Comparison of ENCODE assay signal across 13 mouse cellular contexts in the genomic region with DNA sequence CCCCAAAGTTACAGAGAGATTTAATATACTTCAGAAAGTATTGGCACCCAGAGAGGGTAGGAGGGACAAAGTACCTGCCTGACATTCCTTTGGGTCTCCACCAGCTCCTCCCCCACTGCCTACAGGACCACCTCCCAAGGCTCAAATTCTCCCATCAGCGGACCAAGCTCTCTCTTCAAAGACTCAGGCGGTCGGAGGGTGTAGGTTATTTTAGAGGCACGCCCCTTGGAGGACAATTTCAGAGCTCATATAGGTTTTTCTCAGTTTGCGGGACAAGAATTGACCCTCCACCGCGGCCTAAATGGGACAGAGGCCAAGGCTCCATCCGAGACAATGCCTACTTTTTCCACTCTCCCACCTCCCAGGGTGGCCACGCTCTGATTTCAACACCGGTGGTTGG. TPM values are rescaled to one million over a fixed set of nuclear protein-coding genes. Genes with fewer than 3 reads are reported as not detected.
DNase-seq lines count a peak whose midpoint lies in the region; ATAC-seq and TF ChIP-seq lines count a peak whose summit lies in the region.
"Had no signal": no experiment of that assay in that cellular context is flagged by ENCODE, and none has a peak within 500 bp of the region (broad histone marks: within the 10 kb centered on the region; RNA-seq: fewer than 3 reads in every experiment).

No protein-coding gene starts in this region.

- H3K9ac ChIP-seq in hindbrain, embryonic 11.5 days (ENCODE audit: low read depth, low read length), result no peak overlapping the region
- H3K9ac ChIP-seq in midbrain, embryonic 15.5 days, result no peak overlapping the region

- H3K36me3 ChIP-seq in hindbrain, embryonic 11.5 days (ENCODE audit: control insufficient read depth, insufficient read depth, low read length), result no peaks in the 10 kb centered on the region
- H3K36me3 ChIP-seq in midbrain, embryonic 15.5 days (replicated peaks), result no peaks in the 10 kb centered on the region

- no peak for ATAC-seq in hindbrain, embryonic 11.5 days (ENCODE audit: low FRiP score)
- ATAC-seq in midbrain, embryonic 15.5 days (replicated peaks), result no peak

- no peaks in the 10 kb centered on the region for H3K9me3 ChIP-seq in hindbrain, embryonic 11.5 days (ENCODE audit: control insufficient read depth, low read length)
- H3K9me3 ChIP-seq in midbrain, embryonic 15.5 days, result no peaks in the 10 kb centered on the region

- H3K4me2 ChIP-seq in hindbrain, embryonic 11.5 days (replicated peaks; ENCODE audit: low read depth, low read length), result 0 out of 2 replicates have a peak overlapping the region, but pooled peaks have one; percentile 91
- peak overlapping the region; percentile 85 for H3K4me2 ChIP-seq in midbrain, embryonic 15.5 days

- H3K27ac ChIP-seq in cerebellum, adult 2 months (ENCODE audit: insufficient read depth, low read length), result peak overlapping the region; percentile 67
- H3K27ac ChIP-seq in hindbrain, embryonic 11.5 days (ENCODE audit: low read depth, low read length), result no peak overlapping the region
- no peak overlapping the region for H3K27ac ChIP-seq in midbrain, embryonic 15.5 days

- intact Hi-C loops in heart, postnatal 10 days (cut with DNase I), result no loop called here

- no peak for TF ChIP-seq POLR2A in cerebellum, adult 2 months (IDR thresholded peaks at IDR 0.05; ENCODE audit: borderline replicate concordance, insufficient read depth, low read length)

- H3K4me3 ChIP-seq in cerebellum, adult 2 months (replicated peaks; ENCODE audit: insufficient read depth, low read depth, low read length), result peak overlapping the region; percentile 95
- H3K4me3 ChIP-seq in hindbrain, embryonic 11.5 days (ENCODE audit: low read depth, low read length), result peak overlapping the region; percentile 39
- H3K4me3 ChIP-seq in midbrain, embryonic 15.5 days, result peak overlapping the region; percentile 82

- 1% methylated on average over 10 of the region's 10 CpGs for WGBS in cerebellum, adult 2 months
- 5% methylated on average over 10 of the region's 10 CpGs for WGBS in hindbrain, embryonic 11.5 days
- 0% methylated on average over 10 of the region's 10 CpGs for WGBS in midbrain, embryonic 15.5 days

- H3K4me1 ChIP-seq in cerebellum, adult 2 months (ENCODE audit: control insufficient read depth, insufficient read depth, low read length), result peaks cover 26% of the 10 kb centered on the region
- peaks cover 10% of the 10 kb centered on the region for H3K4me1 ChIP-seq in hindbrain, embryonic 11.5 days (replicated peaks; ENCODE audit: control insufficient read depth, insufficient read depth, low read length)
- peaks cover 68% of the 10 kb centered on the region for H3K4me1 ChIP-seq in midbrain, embryonic 15.5 days

- no peaks in the 10 kb centered on the region for H3K27me3 ChIP-seq in cerebellum, adult 2 months (ENCODE audit: control insufficient read depth, insufficient read depth, low read length)
- H3K27me3 ChIP-seq in hindbrain, embryonic 11.5 days (ENCODE audit: control insufficient read depth, insufficient read depth, low read length), result peaks cover 58% of the 10 kb centered on the region
- H3K27me3 ChIP-seq in midbrain, embryonic 15.5 days (replicated peaks), result peaks cover 19% of the 10 kb centered on the region

- no peak for DNase-seq in cerebellum, adult 2 months
- no peak for DNase-seq in cerebellum, adult 8-10 months
- DNase-seq in ZHBTc4 (ENCODE audit: low read depth, low spot score), result peak; percentile 29
- no peak for DNase-seq in hindbrain, embryonic 11.5 days (ENCODE audit: low spot score)
- no peak for DNase-seq in heart, adult 18-20 months
- no peak for DNase-seq in heart, postnatal 10 days
- DNase-seq in right cerebral cortex, postnatal 36 days (ENCODE audit: low spot score in 2 of 2), result no peak
- DNase-seq: gastrocnemius, postnatal 14 days; kidney, adult 2 months; lung, adult 2 months had no signal

- no peak for TF ChIP-seq CTCF in cerebellum, adult 2 months (IDR thresholded peaks at IDR 0.05; ENCODE audit: borderline replicate concordance, insufficient read depth, low read depth, low read length)

RNA-seq across cellular contexts. Expression of a gene that starts 1.7 kb away (rescaled TPM):
- 55.2 and 63.4 TPM in 2 replicates for polyA plus RNA-seq in cerebellum, adult 2 months (2012; rRNA removed)
- polyA plus RNA-seq in hindbrain, embryonic 11.5 days (2014; fragmentation: Nextera tagmentation; extraction: Ambion mirVana), result 8.1 and 9.4 TPM in 2 replicates
- polyA plus RNA-seq in midbrain, embryonic 15.5 days (2015; fragmentation: Nextera tagmentation; extraction: Ambion mirVana), result 93.1 and 96.3 TPM in 2 replicates
- under 1 TPM; 0.17 to 0.33 TPM for total RNA-seq in heart, adult 18-20 months (2021)
- total RNA-seq in heart, postnatal 10 days (2021), result 1 to 10 TPM in 1 of 2 experiments, under 1 TPM in 1; 0.25 to 1.0 TPM
- total RNA-seq: common myeloid progenitor, adult 5-6 weeks; MEL had no signal

Comparison
In these comparisons a context has a peak if more than half of its experiments do, and no peak if none do; other contexts are left out.
1. H3K4me3 ChIP-seq: peak in every context shown above with its lines; median percentile 95 in cerebellum, adult 2 months; 82 in midbrain, embryonic 15.5 days; 39 in hindbrain, embryonic 11.5 days.